Mouse (Mus musculus) heart, adult 2 months (tissue): ENCODE measurements at regions not wholly inside any gene's neighbourhood (a gene's known extent, or its start where the extent isn't known, plus 50 kb on each side); places are given as distances from the start of the nearest gene placed in this dataset.

ENCODE experiments used
- CTCF ChIP-seq: fragments of 200-600 bp; IDR thresholded peaks from 2 replicates; pipeline ENCODE4 v1.8.1; 2022; ENCODE audit warnings: antibody characterized with exemption, mild to moderate bottlenecking, moderate library complexity
- EP300 ChIP-seq: fragments of 200-500 bp; IDR thresholded peaks from 2 replicates; pipeline ENCODE4 v1.6.1; 2011; ENCODE audit warnings: low read depth, low read length, control low read depth; ENCODE audit not compliant: insufficient read depth
- POLR2A ChIP-seq: fragments of 200-500 bp; IDR thresholded peaks from 2 replicates; pipeline ENCODE4 v1.6.1; 2011; ENCODE audit warnings: mild to moderate bottlenecking, low read depth, low read length, control low read depth; ENCODE audit not compliant: insufficient read depth

- TF ChIP-seq EP300 (no peak), POLR2A (no peak), CTCF (no peak)
These were observed 173.3 kb upstream of the Igsf21 start for GRCm38 (mm10) chr4:140419720-140420412.
